Mouse (Mus musculus) cerebellum, adult 2 months (tissue): ENCODE measurements around the gene Hyal1.

Experiments used
- CTCF ChIP-seq: fragments of 200-500 bp; IDR thresholded peaks from 2 replicates; pipeline ENCODE4 v1.5.1; 2011; ENCODE audit warnings: low read depth, mild to moderate bottlenecking, control low read depth, low read length, moderate library complexity, borderline replicate concordance; ENCODE audit not compliant: insufficient read depth
- POLR2A ChIP-seq: fragments of 200-500 bp; IDR thresholded peaks from 2 replicates; pipeline ENCODE4 v1.6.1; 2011; ENCODE audit warnings: low read length, control low read depth, borderline replicate concordance; ENCODE audit not compliant: insufficient read depth

DNA sequence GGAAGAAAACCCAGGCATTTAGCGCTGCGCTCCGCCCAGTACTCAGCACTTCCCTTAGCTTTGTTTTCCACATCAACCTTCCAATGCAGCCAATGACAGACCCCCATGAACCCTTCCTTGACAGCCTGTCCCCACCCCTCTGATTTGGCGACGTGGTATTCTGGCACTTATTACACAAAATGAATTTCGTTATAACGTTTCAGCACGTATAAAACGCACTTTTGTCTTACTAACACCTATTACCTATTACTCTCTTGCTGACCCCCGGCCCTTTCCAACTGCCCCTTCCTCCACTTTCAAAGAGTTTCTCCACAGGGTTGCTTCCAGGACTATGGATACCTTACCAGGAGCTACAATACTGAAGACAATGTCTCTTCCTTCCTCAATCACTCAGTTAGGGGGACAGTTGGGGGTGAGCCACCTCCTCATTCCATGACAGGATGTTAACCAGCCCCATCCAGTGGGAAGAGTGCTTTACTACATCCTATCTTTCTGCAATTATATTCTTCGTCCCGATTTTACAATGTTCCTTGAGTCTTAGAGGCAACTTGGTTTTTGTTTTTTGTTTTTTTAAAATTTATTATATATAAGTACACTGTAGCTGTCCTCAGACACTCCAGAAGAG is 36.3 kb downstream of the Hyal1 start:
- TF ChIP-seq POLR2A (no peak), CTCF (no peak)
